Mouse (Mus musculus): ENCODE measurements at regions not wholly inside any gene's neighbourhood (a gene's known extent, or its start where the extent isn't known, plus 50 kb on each side); places are given as distances from the start of the nearest gene placed in this dataset.

- DNase-seq (ENCODE audit: low spot score in 2 of 2), result no peak
These were observed 96.1 kb downstream of the Cct6b start for GRCm38 (mm10) chr11:82668026-82668425.

GRCm38 (mm10) chr11:82664076-82664475 is 100.0 kb downstream of the Cct6b start:
- DNase-seq (ENCODE audit: low spot score in 2 of 2), result peak in 1 of 2 experiments; percentile 14

- DNase-seq (ENCODE audit: low spot score in 2 of 2), result no peak
These were observed 102.0 kb downstream of the Cct6b start for GRCm38 (mm10) chr11:82662086-82662485.

- no peak for DNase-seq (ENCODE audit: low spot score in 2 of 2)
These were observed 112.4 kb downstream of the Cct6b start for GRCm38 (mm10) chr11:82651751-82652150.

- DNase-seq (ENCODE audit: low spot score in 2 of 2), result no peak
These were observed 125.6 kb downstream of the Cct6b start for GRCm38 (mm10) chr11:82638513-82638912.

GRCm38 (mm10) chr11:82632191-82632590 is 131.9 kb downstream of the Cct6b start:
- DNase-seq (ENCODE audit: low spot score in 2 of 2), result no peak

GRCm38 (mm10) chr11:82631387-82631786 is 132.7 kb downstream of the Cct6b start:
- DNase-seq (ENCODE audit: low spot score in 2 of 2), result peak in 1 of 2 experiments; percentile 23

- no peak for DNase-seq (ENCODE audit: low spot score in 2 of 2)
These were observed 137.5 kb downstream of the Cct6b start for GRCm38 (mm10) chr11:82626501-82627111.

- no peak for DNase-seq (ENCODE audit: low spot score in 2 of 2)
These were observed 143.1 kb downstream of the Cct6b start for GRCm38 (mm10) chr11:82621061-82621460.

- no peak for DNase-seq (ENCODE audit: low spot score in 2 of 2)
These were observed 144.7 kb downstream of the Cct6b start for GRCm38 (mm10) chr11:82619418-82619817.

- no peak for DNase-seq (ENCODE audit: low spot score in 2 of 2)
These were observed 145.7 kb downstream of the Cct6b start for GRCm38 (mm10) chr11:82618457-82618856.

GRCm38 (mm10) chr11:82616856-82617255 is 147.3 kb downstream of the Cct6b start:
- no peak for DNase-seq (ENCODE audit: low spot score in 2 of 2)

- DNase-seq (ENCODE audit: low spot score in 2 of 2), result no peak
These were observed 149.8 kb downstream of the Cct6b start for GRCm38 (mm10) chr11:82614356-82614755.

GRCm38 (mm10) chr11:82613503-82613902 is 150.6 kb downstream of the Cct6b start:
- DNase-seq (ENCODE audit: low spot score in 2 of 2), result peak in 1 of 2 experiments; percentile 19

- no peak for DNase-seq (ENCODE audit: low spot score in 2 of 2)
These were observed 152.1 kb downstream of the Cct6b start for GRCm38 (mm10) chr11:82612026-82612425.

- no peak for DNase-seq (ENCODE audit: low spot score in 2 of 2)
These were observed 155.2 kb downstream of the Cct6b start for GRCm38 (mm10) chr11:82608963-82609362.

GRCm38 (mm10) chr11:82607661-82608060 is 156.5 kb downstream of the Cct6b start:
- no peak for DNase-seq (ENCODE audit: low spot score in 2 of 2)

- DNase-seq (ENCODE audit: low spot score in 2 of 2), result no peak
These were observed 159.8 kb downstream of the Cct6b start for GRCm38 (mm10) chr11:82604251-82604835.

GRCm38 (mm10) chr11:82602818-82603217 is 161.3 kb downstream of the Cct6b start:
- DNase-seq (ENCODE audit: low spot score in 2 of 2), result no peak

- no peak for DNase-seq (ENCODE audit: low spot score in 2 of 2)
These were observed 161.9 kb downstream of the Cct6b start for GRCm38 (mm10) chr11:82602250-82602649.

GRCm38 (mm10) chr11:82600151-82600550 is 164.0 kb downstream of the Cct6b start:
- DNase-seq (ENCODE audit: low spot score in 2 of 2), result no peak

- no peak for DNase-seq (ENCODE audit: low spot score in 2 of 2)
These were observed 166.4 kb downstream of the Cct6b start for GRCm38 (mm10) chr11:82597757-82598156.

GRCm38 (mm10) chr11:82596801-82597200 is 167.3 kb downstream of the Cct6b start:
- no peak for DNase-seq (ENCODE audit: low spot score in 2 of 2)

Measured in left cerebral cortex, adult 8-10 months (tissue).